Mouse (Mus musculus) G1E (cell line): ENCODE data around the gene Rere. TPM values are rescaled to one million over a fixed set of nuclear protein-coding genes. Genes with fewer than 3 reads are reported as not detected.
"Not testable (repeated sequence)": the region's sequence is repeated elsewhere in the genome, so short reads cannot be mapped to it uniquely, and the experiment has no call there.

Source experiments
- ATAC-seq: 2 replicates; pipeline ENCODE4 v1.8.0; 2016; ENCODE audit warnings: mild to moderate bottlenecking; ENCODE audit not compliant: insufficient number of reproducible peaks, poor library complexity, low FRiP score, severe bottlenecking; ENCODE audit errors: extremely low read depth
- DNase-seq: peaks from one replicate; pipeline ENCODE4 v3.0.0; 2012; ENCODE audit warnings: low spot score
- H3K27me3 ChIP-seq: 2 replicates; pipeline ENCODE4 v1.6.1; 2012; ENCODE audit warnings: mild to moderate bottlenecking, low read length, inconsistent platforms; ENCODE audit not compliant: insufficient read depth
- H3K36me3 ChIP-seq: replicated peaks from 2 replicates; pipeline ENCODE3; 2012; ENCODE audit warnings: mild to moderate bottlenecking, inconsistent platforms
- H3K4me1 ChIP-seq: 2 replicates; pipeline ENCODE4 v1.6.1; 2012; ENCODE audit warnings: low read depth, low read length, inconsistent platforms, mixed read lengths; ENCODE audit not compliant: insufficient read depth
- H3K4me3 ChIP-seq: 2 replicates; pipeline ENCODE4 v1.5.1; 2012; ENCODE audit warnings: low read depth, mild to moderate bottlenecking, inconsistent platforms, low read length, moderate library complexity, mixed read lengths
- H3K9me3 ChIP-seq: replicated peaks from 2 replicates; pipeline ENCODE4 v1.6.1; 2012; ENCODE audit warnings: inconsistent platforms
- CTCF ChIP-seq: IDR thresholded peaks from 2 replicates; pipeline ENCODE4 v1.5.1; 2012; ENCODE audit warnings: low read depth, low read length, inconsistent platforms, mixed read lengths
- GATA1 ChIP-seq: IDR thresholded peaks from 2 replicates; pipeline ENCODE4 v1.6.1; 2012; ENCODE audit warnings: borderline replicate concordance, low read length, inconsistent platforms, mixed read lengths
- GATA2 ChIP-seq: IDR thresholded peaks from 2 replicates; pipeline ENCODE4 v1.6.1; 2012; ENCODE audit warnings: low read depth, low read length, inconsistent platforms, borderline replicate concordance
- POLR2AphosphoS5 ChIP-seq: IDR thresholded peaks from 2 replicates; pipeline ENCODE4 v1.6.1; 2012; ENCODE audit warnings: low read depth, low read length, inconsistent platforms; ENCODE audit not compliant: insufficient replicate concordance
- TAL1 ChIP-seq: conservative IDR thresholded peaks from 2 replicates; pipeline ENCODE4 v1.6.1; 2012; ENCODE audit warnings: low read depth, low read length, inconsistent platforms, mixed read lengths
- polyA plus RNA-seq: library from polyadenylated mRNA; stranded (reverse); fragments of >175 nt; gene quantifications from 2 replicates; pipeline ENCODE4 v1.2.3, GENCODE M21; 2012
- total RNA-seq, 2 experiments: library from RNA; stranded (forward) in 1 of 2; stranded (reverse) in 1 of 2; fragments of 200-1000 nt in 1 of 2; fragments of >200 nt in 1 of 2; fragmentation: Nextera tagmentation in 1 of 2; gene quantifications; 2 replicates each; pipeline ENCODE4 v1.2.3; 2014 to 2017

Gene Rere
- total and polyA plus RNA-seq, 3 experiments: 17.4 to 329 (median 154) TPM

DNA sequence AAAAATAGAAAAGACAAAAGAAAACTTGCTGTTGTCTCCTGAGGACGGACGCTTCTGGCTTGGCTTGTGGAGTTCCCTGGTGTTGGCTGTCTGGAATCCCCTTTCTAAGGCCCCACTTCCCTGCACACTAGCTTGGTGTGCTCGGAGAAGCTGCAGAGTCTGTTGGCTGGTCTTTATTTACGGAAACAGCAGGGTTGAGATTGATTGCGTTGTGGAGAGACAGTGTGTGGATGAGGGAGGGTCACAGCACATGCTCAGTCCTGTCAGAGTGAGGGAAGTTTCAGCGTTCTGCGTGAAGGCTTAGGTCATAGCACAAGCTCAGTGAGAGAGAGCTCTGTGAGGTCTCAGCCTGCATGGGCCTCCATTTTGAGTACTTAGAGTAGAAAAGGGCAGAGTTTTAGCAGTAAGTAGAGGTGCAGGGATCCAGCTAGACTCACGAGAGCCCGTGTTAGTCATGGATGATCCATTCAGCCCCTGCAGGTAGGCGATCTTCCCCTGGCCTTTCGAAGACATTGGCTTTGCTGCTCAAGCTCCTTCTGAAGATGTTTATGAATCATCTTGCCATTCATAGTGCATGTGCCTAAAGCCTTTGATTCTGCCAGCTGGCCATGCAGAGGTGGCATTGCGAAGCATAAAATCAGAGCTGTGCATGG, 206.8 kb downstream of the Rere start:
- TF ChIP-seq TAL1 (no peak), POLR2AphosphoS5 (no peak), CTCF (no peak), GATA2 (no peak), GATA1 (no peak)
- no peak overlapping the region for H3K4me3 ChIP-seq
- no peaks in the 10 kb centered on the region for H3K27me3 ChIP-seq
- DNase-seq: no peak
- H3K4me1 ChIP-seq: peaks cover 64% of the 10 kb centered on the region
- ATAC-seq: no peak
- 0 out of 2 replicates have a peak, but pooled peaks cover 2% of the 10 kb centered on the region for H3K9me3 ChIP-seq
- H3K36me3 ChIP-seq: peaks cover 68% of the 10 kb centered on the region

GRCm38 (mm10) chr4:150488767-150489166, 207.3 kb downstream of the Rere start:
- Histone ChIP-seq H3K9me3 (0 out of 2 replicates have a peak, but pooled peaks cover 2% of the 10 kb centered on the region), H3K36me3 (peaks cover 70% of the 10 kb centered on the region), H3K27me3 (no peaks in the 10 kb centered on the region), H3K4me1 (peaks cover 66% of the 10 kb centered on the region), H3K4me3 (no peak overlapping the region)
- DNase-seq (no peak), ATAC-seq (no peak)
- no peak for TF ChIP-seq POLR2AphosphoS5
- no peak for TF ChIP-seq CTCF
- no peak for TF ChIP-seq GATA1
- TF ChIP-seq GATA2: no peak
- TF ChIP-seq TAL1: no peak

GRCm38 (mm10) chr4:150490050-150490449, 208.6 kb downstream of the Rere start:
- H3K27me3 ChIP-seq: no peaks in the 10 kb centered on the region
- H3K36me3 ChIP-seq: peaks cover 66% of the 10 kb centered on the region
- TF ChIP-seq POLR2AphosphoS5: no peak
- no peak for TF ChIP-seq GATA2
- TF ChIP-seq GATA1: no peak
- no peak for TF ChIP-seq CTCF
- no peak for DNase-seq
- H3K9me3 ChIP-seq: 0 out of 2 replicates have a peak, but pooled peaks cover 2% of the 10 kb centered on the region
- no peak for ATAC-seq
- H3K4me1 ChIP-seq: peaks cover 61% of the 10 kb centered on the region
- no peak overlapping the region for H3K4me3 ChIP-seq

DNA sequence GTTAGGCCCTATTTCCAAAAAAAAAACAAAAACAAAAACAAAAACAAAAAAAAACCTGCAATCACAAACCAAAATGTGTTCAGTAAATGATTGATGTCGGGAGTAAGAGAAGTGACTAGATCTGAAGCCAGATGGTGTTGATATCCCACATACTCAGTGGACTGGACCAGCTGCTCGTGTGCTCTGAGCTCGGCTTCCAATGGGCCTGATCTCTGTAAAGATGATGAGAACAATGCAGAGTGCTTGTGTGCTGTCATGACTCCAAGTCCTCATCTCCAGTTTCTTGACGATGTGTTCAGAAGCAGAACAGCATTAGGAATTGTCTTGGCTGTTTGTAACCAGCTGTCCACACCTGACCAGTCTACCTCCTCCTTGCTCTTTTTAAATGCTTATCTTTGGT, 210.3 kb downstream of the Rere start:
- no peak for TF ChIP-seq GATA1
- TF ChIP-seq POLR2AphosphoS5: no peak
- Histone ChIP-seq H3K4me3 (no peak overlapping the region), H3K27me3 (no peaks in the 10 kb centered on the region), H3K4me1 (peaks cover 49% of the 10 kb centered on the region), H3K9me3 (no peaks in the 10 kb centered on the region), H3K36me3 (peaks cover 63% of the 10 kb centered on the region)
- DNase-seq: no peak
- no peak for ATAC-seq

DNA sequence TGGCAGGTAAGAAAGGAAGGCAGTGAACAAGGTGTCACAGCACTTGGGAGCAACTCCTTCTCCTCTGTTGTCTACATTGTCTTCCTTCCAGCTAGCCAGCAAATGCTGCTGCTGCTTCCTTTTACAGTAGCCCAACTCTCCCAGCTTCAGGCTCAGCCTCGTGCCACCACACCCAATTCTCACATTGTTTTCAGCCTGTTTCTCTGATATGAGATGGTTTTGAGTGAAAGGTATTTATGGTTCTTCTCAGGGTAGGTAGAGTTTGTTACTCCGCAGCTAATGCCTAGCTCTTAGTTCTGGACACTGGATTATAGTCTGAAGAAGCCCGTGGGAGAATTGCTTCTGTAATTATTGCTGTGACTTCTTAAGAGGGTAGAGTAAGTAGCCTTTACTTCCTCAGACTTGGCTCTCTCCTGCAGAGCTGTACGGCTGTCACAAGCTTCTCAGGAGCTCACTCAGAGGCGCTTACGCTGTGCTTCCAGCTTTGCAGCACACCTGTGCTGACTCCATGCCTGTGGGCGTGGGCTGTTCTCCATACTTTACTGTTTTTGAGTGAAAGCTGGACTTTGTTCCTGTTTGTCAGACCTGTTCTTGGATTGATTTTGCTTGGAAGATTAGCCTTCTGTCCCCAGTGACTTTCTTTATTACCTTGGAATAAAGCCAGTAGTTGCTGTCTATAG, 212.0 kb downstream of the Rere start:
- H3K4me3 ChIP-seq: no peak overlapping the region
- TF ChIP-seq CTCF: no peak
- TF ChIP-seq GATA2: no peak
- TF ChIP-seq GATA1: no peak
- ATAC-seq: no peak
- H3K36me3 ChIP-seq: peaks cover 65% of the 10 kb centered on the region
- H3K4me1 ChIP-seq: peaks cover 38% of the 10 kb centered on the region
- H3K9me3 ChIP-seq: no peaks in the 10 kb centered on the region
- no peak for DNase-seq
- no peaks in the 10 kb centered on the region for H3K27me3 ChIP-seq

GRCm38 (mm10) chr4:150493938-150494330, 212.5 kb downstream of the Rere start:
- peaks cover 65% of the 10 kb centered on the region for H3K36me3 ChIP-seq
- H3K27me3 ChIP-seq, H3K4me3 ChIP-seq, H3K9me3 ChIP-seq, DNase-seq, ATAC-seq: not testable (repeated sequence)
- peaks cover 38% of the 10 kb centered on the region for H3K4me1 ChIP-seq

GRCm38 (mm10) chr4:150495568-150495967, 214.1 kb downstream of the Rere start:
- Histone ChIP-seq H3K9me3 (no peaks in the 10 kb centered on the region), H3K36me3 (peaks cover 69% of the 10 kb centered on the region), H3K4me3 (no peak overlapping the region), H3K4me1 (peaks cover 34% of the 10 kb centered on the region), H3K27me3 (no peaks in the 10 kb centered on the region)
- ATAC-seq: no peak
- DNase-seq: no peak
- no peak for TF ChIP-seq GATA1
- TF ChIP-seq TAL1: no peak
- TF ChIP-seq POLR2AphosphoS5: no peak
- TF ChIP-seq GATA2: no peak
- no peak for TF ChIP-seq CTCF
